Mouse (Mus musculus): ENCODE measurements around the gene Bag6. TPM values are rescaled to one million over a fixed set of nuclear protein-coding genes. Genes with fewer than 3 reads are reported as not detected.

Gene Bag6
- 411 TPM in 2 replicates for polyA plus RNA-seq (2012; rRNA removed)

DNA sequence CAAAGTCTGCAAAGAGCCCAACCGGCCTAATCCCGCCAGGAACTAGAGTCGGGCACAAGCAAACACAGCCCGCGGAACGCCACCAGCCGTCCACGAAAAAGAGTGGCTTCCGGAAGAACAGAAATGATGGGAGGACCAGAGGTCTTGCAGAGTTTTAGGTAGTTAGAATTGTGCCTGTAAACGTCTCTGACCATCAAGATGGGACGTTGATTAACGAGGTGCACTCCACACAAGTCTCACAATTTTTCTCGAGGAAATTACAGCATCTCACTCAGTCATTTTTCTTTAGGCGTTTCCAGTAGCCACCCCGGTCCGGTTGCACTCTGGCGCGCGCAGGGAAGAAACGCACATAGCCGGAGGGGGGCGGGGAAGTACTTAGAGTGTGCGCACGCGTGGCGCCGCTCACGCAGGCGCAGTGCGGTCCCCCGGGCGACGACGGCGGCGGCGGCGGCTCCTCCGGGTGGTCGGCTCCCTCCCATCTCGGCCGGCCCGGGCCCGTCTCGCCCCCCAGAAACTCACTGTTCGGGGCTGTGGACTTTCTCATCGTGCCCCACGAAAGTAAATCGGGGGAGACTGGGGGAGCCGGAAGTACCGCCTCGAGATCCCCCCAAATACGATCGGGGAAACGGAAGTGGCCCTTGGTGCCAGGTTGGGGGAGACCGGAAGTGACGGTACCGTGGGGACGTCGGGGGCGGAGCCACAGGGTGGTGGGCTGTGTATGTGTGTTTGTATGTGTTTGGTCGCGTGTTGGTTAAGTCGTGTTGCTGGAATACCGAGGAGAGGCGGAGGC is at the start of gene Bag6:
TSS of gene Bag6 (plus strand) at position 378 of the 790 bp plus-strand sequence.
- Histone ChIP-seq H3K27ac (ENCODE audit: control insufficient read depth, insufficient read depth, low read length) (peak within 1 kb of the TSS; percentile 73), H3K4me3 (ENCODE audit: control insufficient read depth, insufficient read depth, low read length) (peak within 1 kb of the TSS; percentile 60), H3K27me3 (ENCODE audit: control insufficient read depth, insufficient read depth, low read length) (no peaks in the 10 kb centered on the region), H3K4me1 (replicated peaks; ENCODE audit: control insufficient read depth, insufficient read depth, low read length) (peaks cover 4% of the 10 kb centered on the region), H3K36me3 (ENCODE audit: control insufficient read depth, insufficient read depth, low read length) (peaks cover 16% of the 10 kb centered on the region)
- TF ChIP-seq CTCF (IDR thresholded peaks at IDR 0.05; ENCODE audit: borderline replicate concordance, control insufficient read depth, extremely low read depth, insufficient read depth, low read length, poor library complexity) (0 out of 2 replicates have a peak, but pooled peaks have one; percentile 5), POLR2A (IDR thresholded peaks at IDR 0.05; ENCODE audit: control insufficient read depth, extremely low read depth, insufficient read depth, low read length, poor library complexity) (peak; percentile 74; the same call in 1 of the 2 replicates)
- DNase-seq, result peak; percentile 93
- WGBS, result under 1% methylated on average over 66 of the region's 66 CpGs

- DNase-seq, result no peak
- TF ChIP-seq CTCF (IDR thresholded peaks at IDR 0.05; ENCODE audit: borderline replicate concordance, control insufficient read depth, extremely low read depth, insufficient read depth, low read length, poor library complexity), result no peak
- no peak for TF ChIP-seq POLR2A (IDR thresholded peaks at IDR 0.05; ENCODE audit: control insufficient read depth, extremely low read depth, insufficient read depth, low read length, poor library complexity)
- Histone ChIP-seq H3K27me3 (ENCODE audit: control insufficient read depth, insufficient read depth, low read length) (no peaks in the 10 kb centered on the region; the same call in 1 of the 2 replicates), H3K36me3 (ENCODE audit: control insufficient read depth, insufficient read depth, low read length) (no peaks in the 10 kb centered on the region), H3K27ac (ENCODE audit: control insufficient read depth, insufficient read depth, low read length) (no peak within 1 kb of the TSS), H3K4me1 (replicated peaks; ENCODE audit: control insufficient read depth, insufficient read depth, low read length) (peaks cover 4% of the 10 kb centered on the region), H3K4me3 (ENCODE audit: control insufficient read depth, insufficient read depth, low read length) (no peak within 1 kb of the TSS)
- 88% methylated on average over 7 of the region's 7 CpGs for WGBS
These were observed 49.6 kb upstream of the Bag6 start, which contains the start of gene Ly6g6f for GRCm38 (mm10) chr17:35085208-35085865. Gene Ly6g6f (minus strand): TSS chr17:35085610.

DNA sequence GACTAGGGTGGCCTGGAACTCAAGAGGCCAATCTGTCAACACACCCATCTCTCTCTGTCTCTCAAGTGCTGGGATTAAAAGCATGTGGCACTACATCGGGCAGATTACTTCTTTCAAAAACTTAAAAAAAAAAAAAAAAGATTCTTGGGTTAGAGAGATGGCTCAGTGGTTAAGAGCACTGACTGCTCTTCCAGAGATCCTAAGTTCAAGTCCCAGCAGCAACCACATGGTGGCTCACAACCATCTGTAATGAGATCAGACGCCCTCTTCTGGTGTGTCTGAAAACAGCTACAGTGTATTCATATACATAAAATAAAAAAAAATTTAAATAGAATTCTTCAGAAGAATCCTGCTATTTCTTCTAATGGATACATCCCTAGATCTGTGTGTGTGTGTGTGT is 46.8 kb upstream of the Bag6 start:
- Histone ChIP-seq H3K27me3 (ENCODE audit: control insufficient read depth, insufficient read depth, low read length) (no peaks in the 10 kb centered on the region; the same call in 1 of the 2 replicates), H3K4me1 (replicated peaks; ENCODE audit: control insufficient read depth, insufficient read depth, low read length) (peaks cover 9% of the 10 kb centered on the region), H3K36me3 (ENCODE audit: control insufficient read depth, insufficient read depth, low read length) (peaks cover 7% of the 10 kb centered on the region; the same call in 1 of the 2 replicates), H3K27ac (ENCODE audit: control insufficient read depth, insufficient read depth, low read length) (no peak overlapping the region), H3K4me3 (ENCODE audit: control insufficient read depth, insufficient read depth, low read length) (no peak overlapping the region)
- 48% methylated on average over 2 of the region's 2 CpGs for WGBS
- no peak for DNase-seq
- no peak for TF ChIP-seq POLR2A (IDR thresholded peaks at IDR 0.05; ENCODE audit: control insufficient read depth, extremely low read depth, insufficient read depth, low read length, poor library complexity)
- TF ChIP-seq CTCF (IDR thresholded peaks at IDR 0.05; ENCODE audit: borderline replicate concordance, control insufficient read depth, extremely low read depth, insufficient read depth, low read length, poor library complexity), result no peak

GRCm38 (mm10) chr17:35088825-35089644 is 45.9 kb upstream of the Bag6 start, which contains the start of gene Abhd16a:
Gene Abhd16a (plus strand): TSS chr17:35089263.
- Histone ChIP-seq H3K4me1 (replicated peaks; ENCODE audit: control insufficient read depth, insufficient read depth, low read length) (peaks cover 9% of the 10 kb centered on the region), H3K27me3 (ENCODE audit: control insufficient read depth, insufficient read depth, low read length) (no peaks in the 10 kb centered on the region; the same call in 1 of the 2 replicates), H3K4me3 (ENCODE audit: control insufficient read depth, insufficient read depth, low read length) (peak within 1 kb of the TSS; percentile 69), H3K27ac (ENCODE audit: control insufficient read depth, insufficient read depth, low read length) (no peak within 1 kb of the TSS), H3K36me3 (ENCODE audit: control insufficient read depth, insufficient read depth, low read length) (peaks cover 8% of the 10 kb centered on the region)
- WGBS, result 2% methylated on average over 58 of the region's 67 CpGs
- TF ChIP-seq POLR2A (IDR thresholded peaks at IDR 0.05; ENCODE audit: control insufficient read depth, extremely low read depth, insufficient read depth, low read length, poor library complexity) (peak; percentile 29; the same call in 1 of the 2 replicates), CTCF (IDR thresholded peaks at IDR 0.05; ENCODE audit: borderline replicate concordance, control insufficient read depth, extremely low read depth, insufficient read depth, low read length, poor library complexity) (no peak)
- DNase-seq, result peak; percentile 93

GRCm38 (mm10) chr17:35090166-35090932 is 44.6 kb upstream of the Bag6 start:
- Histone ChIP-seq H3K4me1 (replicated peaks; ENCODE audit: control insufficient read depth, insufficient read depth, low read length) (peaks cover 9% of the 10 kb centered on the region), H3K36me3 (ENCODE audit: control insufficient read depth, insufficient read depth, low read length) (peaks cover 18% of the 10 kb centered on the region), H3K27ac (ENCODE audit: control insufficient read depth, insufficient read depth, low read length) (no peak overlapping the region), H3K27me3 (ENCODE audit: control insufficient read depth, insufficient read depth, low read length) (no peaks in the 10 kb centered on the region), H3K4me3 (ENCODE audit: control insufficient read depth, insufficient read depth, low read length) (peak overlapping the region; percentile 5; the same call in 1 of the 2 replicates)
- TF ChIP-seq CTCF (IDR thresholded peaks at IDR 0.05; ENCODE audit: borderline replicate concordance, control insufficient read depth, extremely low read depth, insufficient read depth, low read length, poor library complexity) (no peak), POLR2A (IDR thresholded peaks at IDR 0.05; ENCODE audit: control insufficient read depth, extremely low read depth, insufficient read depth, low read length, poor library complexity) (no peak)
- WGBS, result 71% methylated on average over 8 of the region's 8 CpGs
- no peak for DNase-seq

All from thymus, adult 2 months (tissue).